Mouse (Mus musculus): Measurements from ENCODE around the gene 2510009E07Rik.
"Not testable (repeated sequence)": the region's sequence is repeated elsewhere in the genome, so short reads cannot be mapped to it uniquely, and the experiment has no call there.

The 2510009E07Rik gene

DNA sequence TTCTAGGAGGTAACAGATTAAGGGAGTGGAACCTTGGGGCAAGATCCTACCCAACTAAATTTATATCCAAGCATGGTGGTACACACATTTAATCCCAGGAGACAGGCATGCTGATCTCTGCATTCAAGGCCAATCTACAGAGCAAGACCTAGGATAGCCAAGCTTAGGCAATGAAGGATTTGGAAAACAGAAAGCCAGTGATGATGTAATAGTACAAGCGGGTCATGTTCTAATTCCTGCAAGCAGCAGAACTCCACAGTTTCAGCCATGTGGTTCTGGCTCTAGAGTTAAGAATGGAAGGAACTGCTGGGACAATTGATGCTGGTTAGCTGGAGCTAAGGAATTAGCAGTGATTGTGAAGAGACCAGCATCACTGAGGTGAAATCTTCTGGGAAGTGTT, 20.8 kb downstream of the 2510009E07Rik start:
- in situ Hi-C loops (cut with MboI): not testable (repeated sequence)

DNA sequence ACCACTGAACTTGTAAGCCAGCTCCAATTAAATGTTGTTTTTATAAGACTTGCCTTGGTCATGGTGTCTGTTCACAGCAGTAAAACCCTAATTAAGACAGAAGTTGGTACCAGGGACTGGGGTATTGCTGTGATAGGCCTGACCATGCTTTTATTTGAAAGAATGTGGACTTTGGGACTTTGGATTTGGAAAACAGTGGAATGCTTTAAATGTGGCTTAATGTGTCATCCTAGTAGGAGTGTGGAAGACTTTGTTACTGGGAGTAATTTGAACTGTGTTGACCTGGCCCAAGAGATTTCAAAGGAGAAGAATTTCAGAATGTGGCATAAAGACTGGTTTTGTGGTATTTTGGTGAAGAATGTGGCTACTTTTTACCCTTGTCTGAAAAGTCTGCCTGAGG, 21.4 kb downstream of the 2510009E07Rik start:
- in situ Hi-C loops (cut with MboI): not testable (repeated sequence)

DNA sequence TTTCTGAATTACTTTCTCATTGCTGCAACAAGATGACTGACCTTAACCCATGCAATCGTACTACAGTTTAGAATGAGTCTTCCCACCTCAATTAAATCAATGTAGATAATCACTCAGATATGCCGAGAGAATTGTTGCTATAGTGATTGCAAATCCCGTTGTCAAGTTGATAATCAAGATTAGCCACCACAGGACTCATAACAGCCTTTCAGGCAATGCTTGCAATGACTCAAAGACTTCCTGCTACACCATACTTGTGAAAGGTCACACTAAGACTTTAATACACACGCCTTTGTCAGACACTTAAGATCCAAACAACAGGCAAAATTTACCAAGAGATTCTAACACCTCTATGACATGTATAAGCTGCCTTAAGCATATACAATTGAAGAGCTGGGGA, 22.6 kb downstream of the 2510009E07Rik start:
- in situ Hi-C loops (cut with MboI): no loop called here

DNA sequence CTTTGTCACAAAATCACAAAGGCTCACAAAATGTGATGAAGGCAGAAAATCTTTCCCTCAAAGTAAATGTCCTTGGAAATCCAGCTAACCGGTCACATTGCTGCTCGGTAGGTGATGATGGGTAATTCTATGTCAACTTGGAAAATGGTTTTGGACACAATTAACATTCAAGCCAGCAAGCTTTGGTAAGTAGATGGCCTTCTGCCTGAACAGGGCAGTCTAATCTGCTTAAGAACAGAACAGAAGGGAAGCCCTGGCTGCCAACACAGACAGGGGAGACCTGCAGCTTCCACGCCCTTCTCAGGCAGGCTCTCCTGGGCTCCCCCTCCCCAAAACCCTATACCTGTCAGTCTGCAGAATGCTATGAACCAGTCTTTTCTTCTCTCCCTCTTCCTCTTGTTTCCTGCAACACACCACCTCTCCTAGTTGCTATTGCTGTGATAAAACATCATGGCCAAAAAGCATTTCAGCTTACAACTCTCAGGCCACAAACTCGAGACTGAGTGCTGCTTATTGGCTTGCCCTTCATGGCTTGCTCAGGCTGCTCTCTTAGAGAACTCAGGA, 29.0 kb downstream of the 2510009E07Rik start:
- in situ Hi-C loops (cut with MboI): no loop called here

DNA sequence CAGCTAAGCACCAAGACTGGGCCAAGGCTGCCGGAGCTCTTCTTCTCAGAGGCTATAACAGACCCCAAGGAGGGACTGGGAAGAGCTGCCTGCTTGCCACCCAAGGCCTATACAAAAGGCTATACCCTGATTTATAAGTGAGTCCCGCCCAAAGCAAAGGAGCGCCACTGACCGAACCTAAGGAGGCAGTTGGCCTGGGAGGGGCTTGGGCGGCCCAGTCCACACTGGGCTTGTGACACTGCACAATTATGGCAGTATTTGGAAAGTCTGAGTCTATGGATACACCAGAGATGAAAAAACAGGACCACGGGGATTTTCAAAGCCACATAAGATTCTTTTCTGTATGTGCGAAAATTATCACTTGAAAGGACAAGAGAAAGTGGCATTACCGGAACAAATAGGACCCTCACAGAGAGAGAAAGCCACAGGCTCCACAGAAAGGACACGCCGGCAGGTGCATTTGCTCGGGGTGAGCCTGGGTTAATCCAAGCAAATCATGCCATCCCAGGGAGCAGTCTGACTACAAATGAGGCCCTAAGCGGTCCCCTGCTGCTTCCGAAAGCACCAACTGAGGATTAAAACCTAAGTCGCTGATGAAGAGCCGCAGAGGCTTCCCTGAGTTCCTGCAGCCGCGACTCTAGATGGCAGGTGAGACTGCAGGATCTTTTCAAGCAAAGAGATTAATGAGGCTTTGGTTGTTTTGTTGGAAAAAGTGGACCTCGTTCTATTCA, 29.7 kb downstream of the 2510009E07Rik start:
- in situ Hi-C loops (cut with MboI): no loop called here

DNA sequence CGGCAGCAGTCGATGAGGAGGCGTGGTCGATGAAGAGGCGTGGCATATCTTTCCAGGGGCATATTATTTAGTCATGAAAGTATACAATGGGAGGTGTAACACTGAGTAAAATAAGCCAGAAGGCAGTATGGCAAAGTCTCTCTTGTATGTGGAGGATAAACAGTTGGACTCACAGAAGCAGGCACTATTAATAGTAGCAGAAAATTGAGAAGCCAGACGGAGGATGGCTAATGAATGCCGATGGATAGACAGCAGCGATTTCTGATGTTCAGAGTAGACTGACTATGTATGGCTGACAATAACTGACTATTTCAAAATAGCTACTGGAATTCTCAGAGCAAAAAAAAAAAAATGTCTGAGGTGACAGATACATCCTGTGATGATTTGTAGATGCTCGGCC, 38.5 kb downstream of the 2510009E07Rik start:
- in situ Hi-C loops (cut with MboI): no loop called here

DNA sequence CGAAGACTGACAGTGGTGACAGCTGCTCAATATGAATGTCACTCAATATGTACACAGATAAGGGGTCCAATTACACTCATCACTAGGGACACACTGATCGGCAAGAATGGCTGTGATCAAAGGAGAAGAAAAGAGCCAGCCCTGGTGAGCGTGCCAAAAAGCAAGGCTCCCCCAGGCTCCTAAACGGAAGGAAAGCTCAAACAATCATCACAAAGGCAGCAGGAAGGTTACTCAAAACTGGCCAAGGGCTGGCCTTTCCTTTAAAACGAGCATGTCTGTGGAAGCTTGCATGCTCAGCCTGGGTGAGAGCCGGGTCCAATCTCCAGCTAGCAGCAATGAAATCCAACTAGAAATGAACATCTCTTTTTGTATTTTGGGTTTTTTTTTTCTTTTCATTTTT, 39.2 kb downstream of the 2510009E07Rik start:
- in situ Hi-C loops (cut with MboI): no loop called here

DNA sequence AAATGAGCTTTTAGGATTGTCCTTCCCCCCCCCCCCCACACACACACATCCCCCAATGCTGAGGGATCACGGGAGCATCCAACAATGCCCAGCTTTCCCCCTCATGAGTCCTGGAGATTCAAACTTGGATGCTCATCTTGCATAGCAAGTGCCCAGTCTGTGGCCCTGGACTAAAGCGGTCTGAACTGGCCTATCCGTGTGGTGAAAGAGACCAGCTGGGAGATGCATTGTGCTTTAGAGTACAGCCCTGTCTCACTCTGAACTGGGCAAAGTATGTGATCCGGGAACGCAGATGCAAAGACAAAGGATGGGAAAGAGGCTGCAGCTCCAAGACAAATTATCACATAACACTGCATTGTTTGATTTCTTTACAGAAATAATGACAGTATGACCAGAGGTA, 40.1 kb downstream of the 2510009E07Rik start:
- in situ Hi-C loops (cut with MboI): no loop called here

DNA sequence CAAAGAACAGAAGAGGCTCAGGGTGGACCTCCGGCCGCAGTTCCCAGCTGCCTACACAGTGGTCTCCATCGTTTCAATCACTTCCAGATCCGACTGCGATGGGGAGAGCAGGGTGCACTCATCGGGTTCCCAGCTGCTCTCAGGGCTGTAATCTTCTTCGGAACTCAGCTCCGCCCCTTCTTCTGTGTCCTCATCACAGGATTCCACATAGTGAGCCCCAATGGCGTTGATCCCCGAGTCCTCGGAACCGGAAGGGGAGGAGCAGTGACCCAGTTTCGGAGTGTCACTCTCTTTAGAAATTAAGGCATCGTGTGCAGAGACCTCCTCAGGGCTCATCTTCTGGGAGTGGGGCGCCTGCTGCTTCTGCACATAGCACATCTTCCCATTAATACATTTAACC, 41.3 kb downstream of the 2510009E07Rik start:
- in situ Hi-C loops (cut with MboI): no loop called here

DNA sequence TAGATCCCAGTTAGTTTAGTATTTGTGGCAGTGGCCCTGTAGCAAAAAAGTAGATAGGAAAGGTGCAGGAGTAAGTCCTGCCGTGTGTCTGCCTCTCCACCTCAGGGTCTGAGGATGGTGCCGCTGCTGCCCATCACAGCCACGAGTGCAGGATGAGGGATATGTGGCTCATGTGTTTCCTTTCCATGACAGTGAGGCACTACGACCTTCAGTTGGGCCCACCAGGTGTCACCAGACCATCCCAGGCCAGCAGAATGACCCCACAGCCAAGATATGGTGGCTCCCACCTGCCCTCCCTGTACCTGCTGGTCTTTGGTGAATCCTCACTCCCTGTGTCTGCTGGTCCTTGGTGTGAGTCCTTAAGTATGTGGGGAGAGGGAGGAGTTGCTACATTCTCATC, 43.3 kb downstream of the 2510009E07Rik start:
- in situ Hi-C loops (cut with MboI): no loop called here

DNA sequence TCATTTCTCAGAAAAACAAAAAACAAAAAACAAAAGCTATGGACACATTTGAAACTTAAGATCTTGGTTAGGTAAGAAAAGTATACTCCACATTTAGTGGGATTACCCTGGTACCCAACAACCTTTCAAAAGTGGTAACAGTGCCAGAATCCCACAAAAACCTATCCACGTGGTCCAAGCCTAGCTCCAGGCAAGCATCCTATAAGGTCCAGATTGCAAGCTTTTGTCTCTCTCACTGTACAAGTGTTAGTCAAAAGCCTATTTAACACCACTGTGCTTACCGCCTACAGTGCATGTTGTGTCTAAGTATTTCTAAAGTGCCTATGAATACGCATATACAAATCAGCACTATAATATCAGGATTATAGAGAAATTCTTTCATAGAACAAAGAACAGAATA, 44.2 kb downstream of the 2510009E07Rik start:
- in situ Hi-C loops (cut with MboI): no loop called here

DNA sequence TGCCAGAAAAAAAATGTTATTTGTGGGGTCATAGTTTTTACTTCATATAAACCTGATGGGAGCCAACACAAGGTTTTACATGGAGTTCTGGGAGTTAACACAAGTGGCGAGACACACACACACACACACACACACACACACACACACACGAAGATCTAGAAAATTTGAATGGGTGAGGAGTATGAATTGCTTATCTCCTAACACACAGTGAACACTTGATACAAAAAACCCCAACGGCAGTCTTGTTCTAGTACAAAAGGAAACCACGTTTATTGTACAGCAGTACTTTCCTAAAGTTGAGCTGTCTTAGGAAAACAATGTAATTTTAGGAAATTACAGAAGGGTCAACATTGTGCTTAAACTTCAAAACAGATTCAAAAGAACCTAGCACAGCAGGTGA, 45.7 kb downstream of the 2510009E07Rik start:
- in situ Hi-C loops (cut with MboI): no loop called here

DNA sequence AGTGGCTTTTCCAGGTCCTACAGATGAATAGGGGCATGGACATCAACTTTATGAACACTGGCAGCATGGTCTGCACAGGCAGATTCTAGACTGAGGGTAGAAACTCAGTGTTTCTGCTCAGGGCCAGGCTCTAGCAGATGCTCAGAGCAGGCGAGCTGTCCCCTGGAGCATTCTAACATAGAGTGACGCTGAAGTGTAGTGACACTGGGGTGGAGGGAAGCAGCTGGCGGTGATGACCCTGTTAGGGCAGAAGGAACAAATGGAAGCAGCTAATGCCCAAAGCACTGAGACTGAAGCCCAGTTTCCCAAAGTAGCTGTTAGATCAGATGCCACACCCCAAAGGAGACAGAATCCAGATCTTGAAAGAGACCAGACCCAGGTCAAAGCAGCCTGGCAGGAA, 48.0 kb downstream of the 2510009E07Rik start:
- in situ Hi-C loops (cut with MboI): no loop called here

DNA sequence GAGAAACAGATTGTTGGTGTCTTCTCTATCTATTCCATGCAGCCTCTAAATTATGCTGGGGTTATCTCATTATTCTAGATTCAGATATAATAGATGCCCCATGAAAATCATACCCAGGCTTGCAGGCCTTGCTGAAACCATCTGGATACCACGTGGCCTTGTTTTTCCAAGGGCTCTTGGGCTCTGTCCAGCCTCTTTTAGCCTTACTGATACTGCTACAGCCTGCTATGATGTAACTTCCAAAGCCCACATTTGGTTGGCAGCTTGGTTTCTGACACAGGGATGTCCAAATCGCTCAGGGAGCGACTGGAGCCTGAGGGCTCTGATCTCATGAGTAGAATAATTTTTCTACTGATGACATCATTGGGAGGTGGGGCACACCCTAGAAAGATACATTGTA, 48.5 kb downstream of the 2510009E07Rik start:
- in situ Hi-C loops (cut with MboI): no loop called here

DNA sequence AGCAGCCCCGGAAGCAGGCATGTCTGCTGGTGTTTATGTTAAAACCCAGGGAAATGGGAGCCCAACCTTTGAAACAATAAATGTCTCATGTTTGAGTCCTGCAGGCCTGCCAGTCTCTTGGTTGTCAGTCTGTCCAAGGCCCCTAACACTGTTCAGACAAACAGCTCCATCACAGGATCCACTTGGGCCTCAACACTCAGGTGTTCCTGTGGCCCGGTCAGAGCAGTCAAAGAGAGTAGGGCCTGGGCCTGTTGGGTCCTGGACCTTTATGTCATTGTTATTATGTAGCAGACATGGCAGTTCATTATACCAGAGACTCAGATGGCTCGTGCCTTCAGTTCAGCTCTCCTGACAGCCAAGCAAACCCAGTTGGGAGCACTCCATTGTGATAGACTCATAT, 49.9 kb downstream of the 2510009E07Rik start:
- in situ Hi-C loops (cut with MboI): no loop called here

DNA sequence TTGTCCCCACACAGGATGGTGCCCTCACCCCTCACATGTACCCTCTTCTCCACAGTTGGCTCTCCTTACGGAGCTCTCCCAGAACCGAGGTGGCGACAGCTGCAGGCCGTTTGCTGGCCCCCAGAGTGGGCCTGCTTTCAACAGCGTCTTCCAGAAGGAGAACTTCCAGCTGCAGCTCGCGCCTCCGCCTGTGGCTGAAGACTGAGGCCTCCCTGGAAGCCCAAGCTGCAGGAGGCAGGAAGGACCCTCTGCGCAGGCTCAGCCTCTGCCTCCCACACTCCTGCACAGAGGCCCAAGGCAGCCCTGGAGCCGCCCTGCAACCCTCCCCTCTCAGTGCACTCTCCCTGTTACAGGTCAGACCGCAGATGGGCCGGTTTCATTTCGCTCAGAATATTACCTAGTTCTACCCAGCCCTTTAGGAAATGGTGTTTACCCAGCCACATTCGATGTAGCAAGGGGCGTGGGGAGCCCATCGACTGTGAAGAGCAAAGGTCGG, 50.4 kb downstream of the 2510009E07Rik start:
- in situ Hi-C loops (cut with MboI): no loop called here

DNA sequence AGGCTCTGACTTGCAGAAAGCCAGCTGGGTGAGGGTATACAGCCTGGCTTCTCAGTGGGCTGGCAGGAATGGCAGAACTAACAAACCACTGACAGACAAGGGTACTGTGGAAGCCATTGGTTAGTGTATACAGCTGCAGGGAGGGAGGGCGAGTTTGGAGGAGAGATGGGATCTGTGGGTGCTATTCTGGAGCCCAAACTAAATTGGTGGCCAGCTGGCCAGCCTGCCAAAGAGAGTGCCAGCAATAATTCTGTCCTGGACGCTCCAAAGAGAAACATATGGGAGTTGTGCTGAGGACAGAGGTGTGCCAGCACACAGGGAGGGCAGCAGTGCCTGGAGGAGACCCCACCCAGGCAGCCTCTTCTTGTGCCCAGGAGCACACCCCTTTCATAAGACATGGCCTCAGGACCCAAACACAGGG, 50.8 kb downstream of the 2510009E07Rik start:
- in situ Hi-C loops (cut with MboI): no loop called here

DNA sequence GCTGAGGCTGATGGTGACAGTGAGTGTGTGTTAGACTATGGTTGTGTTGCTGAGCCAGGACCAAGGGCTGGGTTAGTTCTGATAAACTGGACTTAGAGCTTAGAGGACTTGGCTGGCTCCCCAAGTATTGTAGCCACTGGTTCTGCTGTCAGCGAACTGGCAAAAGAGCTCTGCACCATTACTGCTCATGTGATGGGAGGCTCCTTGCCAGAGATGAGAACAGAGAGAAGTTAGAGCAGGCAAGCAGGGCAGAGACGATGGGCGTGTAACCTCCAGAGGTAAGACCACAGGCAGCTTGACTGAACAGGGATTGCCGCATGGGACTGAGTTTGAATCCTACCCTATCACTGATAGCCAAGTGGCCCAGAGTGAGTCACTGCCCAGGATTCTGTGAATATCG, 51.6 kb downstream of the 2510009E07Rik start:
- in situ Hi-C loops (cut with MboI): no loop called here

DNA sequence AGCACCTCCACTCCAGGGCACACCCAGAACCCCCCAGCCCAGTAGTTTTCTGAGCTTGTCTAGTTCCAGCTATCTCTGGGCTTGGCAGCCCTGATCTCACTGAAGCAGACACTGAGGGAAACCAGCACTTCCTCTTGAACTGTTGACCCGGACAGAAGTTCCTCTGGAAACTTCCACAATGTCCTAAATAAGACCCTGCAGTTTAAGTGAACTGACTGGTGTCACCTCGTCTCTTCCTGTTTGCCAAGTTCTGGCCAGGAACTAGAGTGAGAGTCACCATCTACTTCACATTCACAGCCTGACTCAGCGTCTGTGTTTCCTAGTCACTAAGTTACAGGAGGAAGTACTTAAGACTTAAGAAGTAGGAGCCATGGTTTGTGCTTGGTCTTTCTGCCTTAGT, 52.5 kb downstream of the 2510009E07Rik start:
- in situ Hi-C loops (cut with MboI): no loop called here

DNA sequence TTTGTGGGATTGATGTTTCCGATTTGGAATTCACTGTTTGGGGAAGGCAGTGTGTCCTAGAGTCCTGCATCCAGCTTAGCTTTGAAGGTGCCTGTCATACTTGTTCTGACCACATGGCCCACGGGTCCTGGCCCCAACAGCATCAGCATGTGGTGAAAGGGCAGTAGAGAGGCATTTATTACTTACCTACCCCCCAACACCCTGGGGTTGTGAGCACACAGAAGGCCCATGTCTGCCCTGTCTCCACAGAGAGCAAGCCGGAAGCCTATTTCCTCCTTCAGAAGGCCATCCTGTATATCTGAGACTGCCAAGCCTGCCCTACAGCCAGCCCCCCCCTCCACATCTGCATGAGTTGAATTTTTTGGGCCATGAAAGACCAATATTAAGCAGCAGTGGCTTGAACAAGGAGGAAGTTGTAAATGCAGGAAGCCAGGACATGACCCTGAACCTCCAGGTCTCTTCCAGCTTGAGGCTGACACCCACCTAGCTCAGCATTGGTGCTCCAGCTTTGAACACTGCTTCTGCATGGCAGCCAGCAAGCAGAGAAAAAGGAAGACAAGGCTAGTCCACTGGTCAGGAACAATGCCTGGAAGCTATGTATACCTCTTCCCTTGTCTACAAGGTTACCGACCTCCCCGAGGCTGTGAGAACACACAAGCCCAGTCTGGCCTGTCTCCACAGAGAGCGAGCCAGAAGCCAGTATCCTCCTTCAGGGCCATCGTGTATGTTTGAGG, 53.5 kb downstream of the 2510009E07Rik start:
- in situ Hi-C loops (cut with MboI): no loop called here

DNA sequence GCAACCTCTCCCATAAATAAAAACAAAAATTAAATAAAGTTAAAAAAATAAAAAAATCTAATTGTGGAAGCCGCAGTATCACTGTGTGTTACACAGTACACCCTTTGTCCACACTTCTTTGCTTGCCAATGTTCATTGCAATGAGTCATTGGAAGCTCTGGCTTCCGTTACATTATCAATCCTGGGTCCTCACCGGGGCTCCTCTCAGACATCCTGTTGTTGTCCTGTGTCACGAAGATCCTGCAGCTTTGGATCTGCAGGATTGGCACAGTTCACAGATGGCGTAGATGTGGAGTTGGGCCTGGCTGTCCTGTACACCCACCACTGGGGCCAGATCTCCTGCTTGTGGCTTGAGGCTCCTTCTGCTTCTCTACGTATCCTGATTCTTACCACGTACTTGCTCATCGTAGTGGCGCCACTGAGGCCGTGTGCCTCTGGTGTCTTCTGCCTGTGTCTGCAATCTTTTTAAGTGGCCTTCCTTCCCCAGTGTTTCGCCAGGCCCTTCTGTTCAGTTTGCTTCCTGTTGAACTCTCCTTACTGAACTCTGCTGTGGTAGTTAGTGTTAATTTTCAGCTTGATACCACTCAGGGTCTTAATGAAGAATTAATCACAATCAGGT, 57.2 kb downstream of the 2510009E07Rik start:
- in situ Hi-C loops (cut with MboI): no loop called here

DNA sequence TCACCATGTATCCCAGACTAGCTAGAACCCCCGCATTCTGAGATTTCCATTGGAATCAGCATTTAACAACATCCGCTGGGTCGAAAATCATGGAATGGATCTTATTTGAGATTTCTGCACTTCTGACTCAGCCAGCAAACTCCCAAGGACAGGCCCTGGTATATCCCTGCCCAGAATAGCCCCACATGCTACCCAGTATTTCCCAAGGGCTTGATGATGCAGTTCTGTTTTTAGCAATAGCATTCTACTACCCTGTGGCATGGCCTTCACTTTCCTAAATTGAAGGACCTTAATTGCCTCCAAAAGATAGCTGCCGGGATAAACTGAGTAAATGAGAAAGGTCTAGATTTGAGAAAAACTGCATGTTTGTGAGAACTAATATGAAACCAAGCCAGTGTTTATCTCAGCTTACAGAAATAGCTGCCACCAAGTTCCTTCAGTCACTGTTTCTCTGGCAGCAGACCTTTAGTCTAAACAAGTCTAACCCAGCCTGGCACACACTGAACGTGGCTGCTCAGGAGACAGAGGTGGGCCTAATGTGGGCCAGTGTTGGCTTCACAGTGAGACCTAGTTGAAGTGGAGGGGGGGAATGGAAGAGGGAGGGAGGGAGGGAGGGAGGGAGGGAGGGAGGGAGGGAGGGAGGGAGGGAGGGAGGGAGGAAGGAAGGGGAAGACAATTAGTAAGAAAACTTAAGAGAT, 58.2 kb downstream of the 2510009E07Rik start:
- in situ Hi-C loops (cut with MboI): no loop called here

Data from mature B cell (primary cell).